Mouse (Mus musculus) urinary bladder, postnatal 36 days (tissue): ENCODE results near the gene BC048507.
"Not testable (repeated sequence)": the region's sequence is repeated elsewhere in the genome, so short reads cannot be mapped to it uniquely, and the experiment has no call there.

ENCODE experiments used
- DNase-seq, 2 experiments: peaks; one replicate each; pipeline ENCODE4 v3.0.0; 2022; ENCODE audit warnings: low spot score in 2 of 2, mixed read lengths in 1 of 2

The BC048507 gene

DNA sequence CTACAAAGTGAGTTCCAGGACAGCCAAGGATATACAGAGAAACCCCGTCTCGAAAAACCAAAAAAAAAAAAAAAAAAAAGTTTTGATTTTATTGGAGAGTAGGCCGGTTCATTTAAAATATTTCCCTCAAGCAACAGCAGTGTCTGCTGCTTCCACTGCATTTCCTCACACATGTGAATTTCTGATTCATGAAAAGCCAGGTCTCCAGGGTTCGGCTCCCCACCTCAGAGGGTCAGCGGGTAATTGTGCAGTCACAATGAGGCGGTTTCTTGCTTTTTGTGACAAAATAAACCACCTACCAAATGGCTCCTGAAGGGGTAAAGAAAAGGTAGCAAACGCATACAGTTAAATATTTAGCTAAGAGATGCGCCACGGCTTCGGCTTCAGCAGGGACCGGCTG, at the start of gene BC048507:
BC048507 (plus strand) TSS at position 301 of the 400 bp plus-strand sequence.
- DNase-seq: no peak

GRCm38 (mm10) chr13:67813710-67814660, 49.1 kb upstream of the BC048507 start, which contains the start of gene Zfp273:
Gene Zfp273, plus strand, starts transcription at chr13:67813740.
- peak; percentile 78 to 80 for DNase-seq

DNA sequence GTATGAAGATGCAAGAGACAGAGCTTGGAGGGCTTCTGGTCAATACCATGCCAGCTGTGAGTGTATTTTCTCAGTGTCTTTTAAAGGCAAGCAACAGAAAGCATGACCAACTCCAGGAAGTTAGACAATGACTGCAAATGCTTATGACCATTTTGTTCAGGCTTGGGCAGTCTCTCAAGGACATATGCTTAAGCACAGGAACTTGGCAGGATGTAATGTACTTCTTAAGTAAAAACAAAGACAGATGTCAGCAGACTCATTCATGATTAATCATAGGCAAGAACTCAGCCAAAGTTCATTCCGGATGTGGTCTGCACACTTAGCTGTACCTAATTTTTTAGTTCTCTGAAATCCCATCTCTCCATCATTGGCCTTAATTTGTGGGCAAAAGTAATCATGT, 44.5 kb upstream of the BC048507 start:
- no peak for DNase-seq

DNA sequence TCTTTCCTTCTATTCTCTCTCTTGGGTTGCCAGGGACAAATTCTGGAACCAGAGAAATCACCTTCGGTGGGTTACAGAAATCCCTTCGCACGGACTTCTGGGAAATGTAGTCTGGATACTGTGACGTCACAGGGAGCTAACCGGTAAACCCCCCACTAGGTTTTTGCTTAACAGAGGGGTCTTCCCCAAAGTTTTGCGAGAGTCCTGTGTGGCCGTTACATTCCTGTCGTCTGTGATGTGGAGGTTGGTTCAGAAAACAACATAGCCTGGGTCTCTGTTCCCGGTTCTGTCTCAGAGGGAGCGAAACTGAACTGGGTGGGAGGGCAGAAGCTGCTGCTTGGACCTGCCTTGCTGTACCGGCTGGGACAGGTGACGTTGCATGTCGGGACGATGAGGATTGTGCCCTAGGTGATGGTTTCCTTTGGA, 32.2 kb upstream of the BC048507 start, which contains the start of gene Gm10037:
Gm10037 (plus strand) TSS at position 196 of the 426 bp plus-strand sequence.
- DNase-seq: peak; percentile 47 to 64

DNA sequence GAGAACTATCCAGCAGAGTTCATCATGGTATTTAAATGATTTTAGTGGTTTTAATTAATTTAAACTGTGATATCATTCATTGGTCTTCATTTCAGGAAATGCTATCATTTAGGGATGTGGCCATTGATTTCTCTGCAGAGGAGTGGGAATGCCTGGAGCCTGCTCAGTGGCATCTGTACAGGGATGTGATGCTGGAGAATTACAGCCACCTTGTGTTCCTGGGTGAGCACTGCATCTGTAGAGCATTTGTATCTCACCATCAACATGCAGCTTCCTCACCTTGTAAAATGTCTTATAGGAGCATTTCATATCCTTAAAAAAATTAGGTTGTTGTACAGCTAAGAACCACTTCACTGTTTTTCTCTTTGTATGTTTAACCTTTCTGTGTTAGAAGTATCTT, 30.0 kb upstream of the BC048507 start:
- not testable (repeated sequence) for DNase-seq

DNA sequence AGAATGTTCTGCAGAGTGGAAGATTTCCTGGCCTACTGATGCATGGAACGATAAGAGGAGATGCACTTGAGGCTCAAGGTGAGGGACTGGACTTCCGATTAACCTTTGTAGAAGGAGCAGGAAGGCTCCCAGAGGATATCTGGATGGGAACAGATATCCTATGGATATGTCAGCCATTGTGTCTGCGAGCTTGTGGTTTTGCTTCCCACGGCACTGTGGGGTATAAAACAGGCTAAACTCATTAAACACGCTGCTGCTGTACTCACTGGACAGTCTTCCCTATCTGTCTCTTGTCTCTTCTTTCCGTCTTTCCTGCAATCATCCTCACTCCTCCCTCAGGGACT, 19.4 kb upstream of the BC048507 start:
- DNase-seq: no peak

DNA sequence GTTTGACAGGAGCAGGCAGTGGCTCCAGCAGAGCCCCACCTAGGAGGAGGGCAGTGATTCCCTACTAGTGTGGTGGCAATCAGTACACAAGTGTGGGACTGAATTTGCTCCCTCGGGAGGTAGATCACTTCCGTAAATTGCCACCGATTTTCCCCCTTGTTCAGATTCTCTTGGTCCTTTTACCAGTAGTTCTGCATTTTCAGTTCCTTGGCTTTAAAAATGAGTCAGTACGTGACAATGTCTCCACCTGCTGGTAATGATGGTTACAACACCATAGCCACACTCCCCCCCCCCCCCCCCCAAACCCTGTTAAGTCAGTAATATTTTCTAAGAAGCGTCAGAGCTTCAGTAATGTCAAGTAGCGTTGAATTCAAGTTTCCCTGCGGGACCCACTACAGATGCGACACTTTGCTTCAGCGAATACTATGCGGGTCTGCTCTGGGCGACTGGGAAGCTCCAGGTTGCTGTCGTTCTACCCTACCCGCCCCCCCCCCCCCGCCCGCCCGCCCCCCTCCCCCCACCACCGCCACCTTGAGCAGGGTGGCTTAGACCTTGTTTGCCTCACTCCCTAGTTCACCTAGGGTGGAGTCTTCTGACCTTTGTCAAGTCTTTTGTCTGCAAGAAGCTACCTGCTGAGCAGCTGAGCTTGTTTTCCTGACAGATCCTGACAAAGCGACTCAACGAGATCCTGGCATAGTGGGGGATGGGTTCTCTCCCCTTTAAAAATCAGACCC, 18.8 kb upstream of the BC048507 start:
- DNase-seq: peak; percentile 11 to 28

DNA sequence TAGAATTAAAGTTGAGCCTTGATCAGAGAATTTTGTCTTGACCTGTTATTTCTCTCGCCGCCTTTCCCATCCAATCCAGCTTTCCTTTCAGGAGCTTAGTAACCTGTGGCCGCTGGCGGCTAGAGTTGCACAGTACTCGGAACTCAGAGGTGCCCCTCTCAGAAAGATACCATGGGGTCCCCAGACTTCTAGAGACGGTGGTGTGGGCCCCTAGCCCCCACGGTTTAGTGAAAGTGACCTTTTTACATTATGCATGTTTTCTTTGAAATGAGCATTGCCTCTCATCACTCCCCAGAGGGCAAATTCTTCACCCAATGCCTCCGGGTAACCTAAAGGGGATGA, 18.3 kb upstream of the BC048507 start:
- no peak for DNase-seq

DNA sequence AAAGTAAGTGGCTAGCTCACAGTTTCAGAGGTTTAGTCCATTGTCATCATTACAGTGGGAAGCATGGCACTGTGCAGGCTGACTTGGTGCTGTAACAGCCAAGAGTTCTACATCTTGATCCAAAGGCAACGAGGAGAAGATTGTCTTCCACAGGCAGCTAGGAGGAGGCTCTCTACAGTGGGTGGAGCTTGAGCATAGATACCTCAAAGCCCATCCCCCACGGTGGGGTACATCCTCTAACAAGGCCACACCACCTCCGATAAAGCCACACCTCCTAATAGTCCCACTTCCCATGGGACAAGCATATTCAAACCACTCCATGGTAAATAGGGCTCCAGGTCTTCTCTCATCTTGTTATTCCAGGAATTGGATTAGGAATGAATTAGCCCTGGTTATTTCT, 12.8 kb upstream of the BC048507 start:
- no peak for DNase-seq

DNA sequence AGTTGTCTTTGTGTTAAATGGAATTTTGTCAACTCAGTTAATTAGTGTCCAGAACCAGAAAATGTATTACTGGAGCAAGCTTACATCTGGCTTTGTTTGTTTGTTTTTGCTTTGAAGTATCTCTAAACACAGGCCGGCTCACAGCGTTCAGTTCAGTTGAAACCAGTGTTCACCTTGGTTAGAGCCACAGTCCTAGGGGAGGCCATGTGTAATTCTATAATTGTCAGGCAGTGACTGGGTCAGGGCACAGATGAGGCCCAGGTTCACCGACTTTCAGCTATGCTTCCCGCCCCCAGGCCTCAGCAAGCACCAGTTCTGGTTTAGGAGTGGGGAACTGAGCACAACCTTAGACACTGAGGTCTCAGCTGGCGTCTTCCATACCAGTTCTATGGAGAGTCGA, 10.0 kb upstream of the BC048507 start:
- no peak for DNase-seq

DNA sequence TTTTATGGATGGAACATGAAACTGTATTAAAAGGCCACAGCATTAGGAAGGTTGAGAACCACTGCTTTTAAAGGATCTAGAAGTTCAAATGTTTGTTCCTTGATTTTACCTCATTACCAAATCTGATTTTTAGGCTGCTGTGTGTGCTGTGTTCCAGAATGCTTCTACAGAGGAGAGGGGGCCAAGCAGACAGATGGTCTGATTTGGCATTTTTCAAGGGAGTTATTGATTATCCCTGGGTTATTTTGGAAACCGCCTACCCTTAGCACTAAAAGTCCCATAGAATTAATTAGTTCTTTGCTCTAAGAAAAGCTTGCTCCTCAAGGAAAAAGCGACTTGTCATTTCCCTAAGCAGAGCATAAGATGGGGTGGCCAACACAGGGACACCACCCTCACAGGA, 9.1 kb upstream of the BC048507 start:
- DNase-seq: no peak

GRCm38 (mm10) chr13:67857317-67857716, 5.8 kb upstream of the BC048507 start:
- DNase-seq: no peak

DNA sequence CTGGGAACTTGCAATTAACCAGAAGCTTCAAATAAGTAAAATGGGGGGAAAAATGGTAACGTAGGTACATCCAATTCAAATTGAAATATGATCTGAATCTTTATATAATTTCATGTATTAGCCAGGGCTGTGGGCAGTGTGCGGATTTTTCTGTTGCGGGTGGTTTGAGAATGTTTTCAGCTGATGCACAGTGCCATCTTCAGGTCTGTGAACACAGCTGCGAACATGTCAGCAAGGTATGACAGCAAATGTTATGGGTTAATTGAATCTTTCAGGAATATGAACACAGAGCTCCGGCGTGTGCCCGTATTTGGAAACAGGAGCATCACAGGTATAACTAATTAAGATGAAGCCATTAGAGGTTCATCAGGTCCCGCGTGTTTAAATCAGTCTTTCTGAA, 618 bp upstream of the BC048507 start:
- no peak for DNase-seq

- no peak for DNase-seq
Observed at GRCm38 (mm10) chr13:67864764-67865350, 1.7 kb downstream of the BC048507 start.

- no peak for DNase-seq
Observed at GRCm38 (mm10) chr13:67867899-67868298, 4.8 kb downstream of the BC048507 start.

DNA sequence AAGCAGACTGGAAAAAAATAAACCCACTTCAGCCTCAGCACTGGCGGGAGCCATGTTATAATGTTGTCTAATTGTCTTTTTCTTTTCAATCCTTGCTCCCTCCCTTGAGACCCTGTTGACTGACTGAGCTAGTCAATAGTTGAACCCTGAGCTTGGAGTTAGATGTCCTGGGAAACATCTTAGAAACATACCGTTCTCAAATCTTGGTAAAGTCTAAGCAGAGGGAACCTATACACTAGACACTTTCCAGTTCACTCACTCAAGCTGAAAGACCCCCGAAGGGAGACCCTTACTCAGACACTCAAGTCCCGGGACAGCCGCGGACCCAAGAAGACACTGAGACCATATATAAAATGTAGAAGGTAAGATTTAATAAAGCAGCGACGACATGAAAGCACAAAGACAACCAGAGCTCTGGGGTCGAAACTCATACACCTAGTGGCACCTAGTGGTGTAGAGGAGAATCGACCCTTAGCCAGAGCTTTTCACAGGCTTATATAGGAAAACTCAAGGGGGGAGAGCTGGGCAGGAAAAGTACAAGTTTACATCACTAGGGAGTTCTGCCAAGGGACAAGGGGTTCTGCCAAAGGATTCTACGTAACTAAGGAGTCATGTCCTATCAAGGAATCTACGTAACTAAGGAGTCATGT, 13.0 kb downstream of the BC048507 start:
- not testable (repeated sequence) for DNase-seq

GRCm38 (mm10) chr13:67876699-67877254, 13.7 kb downstream of the BC048507 start:
- no peak for DNase-seq

DNA sequence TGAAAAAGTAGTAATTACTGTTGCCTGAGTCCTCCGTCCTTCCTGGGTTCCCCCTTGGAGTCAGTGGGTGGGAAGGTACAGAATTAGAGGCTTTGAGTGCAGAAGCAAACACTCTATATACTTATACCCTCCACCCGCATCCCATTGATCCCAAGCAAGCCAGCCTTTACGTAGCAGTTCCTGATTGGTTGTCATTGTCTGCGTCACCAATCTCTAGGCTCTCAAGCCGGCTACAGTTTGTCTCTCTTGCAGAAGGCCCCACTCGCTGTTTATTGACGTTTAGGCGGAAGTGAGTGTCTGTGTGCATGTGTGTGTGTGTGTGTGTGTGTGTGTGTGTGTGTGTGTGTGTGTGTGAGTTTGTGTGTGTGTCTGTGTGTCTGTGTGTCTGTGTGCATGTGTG, 20.8 kb downstream of the BC048507 start:
- no peak for DNase-seq

GRCm38 (mm10) chr13:67909759-67910158, 46.6 kb downstream of the BC048507 start:
- DNase-seq: no peak
